Mouse (Mus musculus): ENCODE data around the gene Slc41a3. TPM values are rescaled to one million over a fixed set of nuclear protein-coding genes. Genes with fewer than 3 reads are reported as not detected.

Slc41a3 gene
- total RNA-seq (2023): 18.2 and 21.5 TPM in 2 replicates

GRCm38 (mm10) chr6:90604533-90605297 is at the start of gene Slc41a3:
Slc41a3 (plus strand) TSS chr6:90604725.

Other genes with a start within 250 kb of the Slc41a3 start
- 49.1 and 64.8 TPM in 2 replicates for gene Zxdc, start 235.2 kb upstream of the Slc41a3 start, total RNA-seq (2023)
- gene Cfap100, start 175.9 kb upstream of the Slc41a3 start, total RNA-seq (2023): not detected in 2 replicates
- gene Klf15, start 142.1 kb upstream of the Slc41a3 start, total RNA-seq (2023): not detected in 2 replicates
- 0.79 TPM in 1 of 2 replicates, not detected in the other for gene Aldh1l1, start 118.3 kb upstream of the Slc41a3 start, total RNA-seq (2023)

All from neutrophil, adult 65 days (primary cell).